Mouse (Mus musculus) heart, postnatal 4 days (tissue): ENCODE results near the gene Zfp771. TPM values are rescaled to one million over a fixed set of nuclear protein-coding genes. Genes with fewer than 3 reads are reported as not detected.

Experiments used
- DNase-seq: peaks from one replicate; pipeline ENCODE4 v3.0.0; 2021
- total RNA-seq, 2 experiments: library from RNA; stranded (reverse); gene quantifications; 2 replicates each; pipeline ENCODE4 v1.2.3; 2021

Zfp771 gene
- total RNA-seq, 2 experiments from 2014 or later, result 11.6 to 14.2 TPM

- peak; percentile 96 for DNase-seq
Measured at GRCm38 (mm10) chr7:127253821-127254769, 10.0 kb downstream of the Zfp771 start.

- DNase-seq, result no peak
Measured at GRCm38 (mm10) chr7:127255008-127255407, 10.9 kb downstream of the Zfp771 start.

DNA sequence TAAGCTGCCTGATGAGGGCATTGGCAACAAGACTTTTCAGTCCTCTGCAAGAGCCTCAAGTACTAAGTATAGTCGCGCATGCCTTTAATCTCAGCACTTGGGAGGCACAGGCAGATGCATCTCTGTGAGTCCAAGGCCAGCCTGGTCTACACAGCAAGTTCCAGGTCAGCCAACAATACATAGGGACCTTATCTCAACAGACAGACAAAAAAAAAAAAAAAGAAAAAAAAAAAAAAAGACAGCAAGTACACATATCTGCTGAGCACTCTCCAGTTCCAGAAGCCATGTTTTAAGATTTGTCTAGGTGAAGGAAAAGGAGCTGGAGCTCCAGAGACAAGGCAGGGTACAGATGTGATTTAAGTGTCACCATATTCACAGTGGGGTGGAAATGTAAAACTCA lies 11.9 kb downstream of the Zfp771 start:
- DNase-seq, result no peak

DNA sequence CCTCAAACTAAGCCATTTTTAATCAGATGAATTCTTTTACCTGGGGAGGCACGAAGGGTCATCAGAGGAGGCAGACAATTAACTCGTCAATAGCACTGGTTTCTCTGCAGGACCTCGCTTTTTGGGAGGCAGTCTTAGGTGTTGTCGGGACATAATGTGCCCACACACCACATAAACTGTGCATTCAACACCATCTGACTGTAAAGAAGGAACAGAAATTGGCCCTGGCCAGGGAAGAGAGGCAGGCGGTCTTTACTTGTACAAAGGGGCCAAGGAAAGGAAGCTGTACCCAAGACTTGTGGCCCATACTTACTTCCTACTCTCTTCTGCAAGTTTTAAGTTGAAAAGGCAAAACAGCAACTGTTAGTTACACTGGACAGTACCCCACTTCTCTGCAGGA lies 12.4 kb downstream of the Zfp771 start:
- DNase-seq, result no peak

DNA sequence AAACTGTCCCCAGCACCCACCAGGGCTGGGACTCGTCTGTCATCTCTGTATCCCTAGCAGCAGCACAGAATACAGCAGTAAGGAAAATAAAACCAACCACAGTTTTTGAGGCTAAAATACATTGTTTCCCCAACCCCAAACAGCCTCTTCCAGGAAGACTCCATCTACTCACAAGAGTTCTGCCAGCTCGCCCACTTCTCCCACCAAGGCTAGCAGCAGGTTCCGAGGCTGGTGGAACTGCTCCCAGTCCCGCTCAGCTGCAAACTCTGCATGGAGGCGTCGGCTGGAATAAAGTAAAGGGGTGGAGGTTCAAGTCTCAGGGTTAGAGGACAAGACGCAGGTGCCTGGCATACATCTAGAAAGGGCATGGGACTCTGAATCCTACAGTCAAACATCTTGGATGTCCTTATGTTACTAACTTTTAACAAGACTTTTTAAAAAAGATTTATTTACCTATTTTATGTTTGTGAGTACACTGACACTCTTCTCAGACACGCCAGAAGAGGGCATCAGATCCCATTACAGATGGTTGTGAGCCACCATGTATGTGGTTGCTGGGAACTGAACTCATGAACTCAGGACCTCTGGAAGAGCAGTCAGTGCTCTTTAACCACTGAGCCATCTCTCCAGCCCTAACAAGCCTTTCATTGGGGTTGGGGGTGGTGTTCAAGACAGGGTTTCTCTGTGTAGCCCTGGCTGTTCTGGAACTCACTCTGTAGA lies 15.3 kb downstream of the Zfp771 start:
- DNase-seq, result no peak

- DNase-seq, result peak; percentile 97
Measured at GRCm38 (mm10) chr7:127260309-127261111, 16.4 kb downstream of the Zfp771 start, which contains the start of gene Dctpp1. TSS of gene Dctpp1 (minus strand) at chr7:127260709.

- no peak for DNase-seq
Measured at GRCm38 (mm10) chr7:127262218-127262961, 18.3 kb downstream of the Zfp771 start.

DNA sequence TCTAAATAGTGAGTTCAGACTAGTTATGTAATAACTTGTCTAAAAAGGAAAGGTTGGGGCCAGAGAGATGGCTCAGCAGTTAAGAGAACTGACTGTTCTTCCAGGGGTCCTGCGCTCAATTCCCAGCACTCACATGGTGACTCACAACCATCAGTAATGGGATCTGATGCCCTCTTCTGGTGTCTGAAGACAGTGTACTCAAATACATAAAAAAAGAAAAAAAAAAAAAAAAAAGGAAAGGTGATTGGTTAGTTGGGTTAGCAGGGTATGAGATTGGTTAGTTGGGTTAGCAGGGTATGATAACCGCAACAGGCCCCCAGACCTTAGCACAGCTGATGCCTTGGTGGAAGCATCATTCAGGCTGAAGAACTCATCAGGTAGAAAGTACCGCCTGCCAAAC lies 19.5 kb downstream of the Zfp771 start:
- no peak for DNase-seq

DNA sequence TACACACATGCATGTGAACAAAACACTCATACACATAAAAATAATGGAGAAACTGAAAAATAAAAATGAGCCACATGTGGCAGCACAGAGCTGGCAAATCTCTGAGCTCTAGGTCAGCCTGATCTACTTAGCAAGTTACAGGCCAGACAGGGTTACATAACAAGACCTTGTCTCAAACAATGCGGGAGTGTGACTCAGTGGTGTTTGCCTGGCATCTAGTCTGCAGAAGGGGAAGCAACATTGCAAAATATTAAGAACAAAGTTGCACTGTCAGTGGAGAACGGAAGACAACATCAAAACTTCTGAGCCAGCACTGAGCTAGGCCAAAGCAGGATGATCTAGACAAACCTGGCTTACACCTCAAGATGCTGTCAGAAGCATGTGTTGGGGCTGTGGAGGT lies 26.2 kb downstream of the Zfp771 start:
- DNase-seq, result no peak

- DNase-seq, result no peak
Measured at GRCm38 (mm10) chr7:127270666-127271065, 26.6 kb downstream of the Zfp771 start.

DNA sequence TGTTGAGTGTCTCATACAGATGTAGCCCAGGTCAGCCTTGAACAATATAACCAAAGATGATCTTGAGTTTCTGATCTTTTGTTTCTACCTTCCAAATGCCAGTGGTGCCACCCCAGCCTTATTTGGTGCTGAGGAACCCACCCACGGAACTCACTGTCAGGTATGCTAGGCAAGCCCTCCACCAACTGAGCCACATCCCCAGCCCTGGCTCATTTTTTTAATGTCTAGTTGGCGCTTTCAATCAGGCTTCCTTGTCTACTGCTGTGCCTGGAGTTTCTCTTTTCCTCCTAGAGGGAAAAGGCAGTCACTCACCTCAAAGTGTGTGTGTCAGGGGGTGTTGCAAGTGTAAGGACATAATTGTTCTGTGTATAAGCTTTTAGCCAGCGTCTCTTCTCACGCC lies 27.0 kb downstream of the Zfp771 start:
- no peak for DNase-seq

DNA sequence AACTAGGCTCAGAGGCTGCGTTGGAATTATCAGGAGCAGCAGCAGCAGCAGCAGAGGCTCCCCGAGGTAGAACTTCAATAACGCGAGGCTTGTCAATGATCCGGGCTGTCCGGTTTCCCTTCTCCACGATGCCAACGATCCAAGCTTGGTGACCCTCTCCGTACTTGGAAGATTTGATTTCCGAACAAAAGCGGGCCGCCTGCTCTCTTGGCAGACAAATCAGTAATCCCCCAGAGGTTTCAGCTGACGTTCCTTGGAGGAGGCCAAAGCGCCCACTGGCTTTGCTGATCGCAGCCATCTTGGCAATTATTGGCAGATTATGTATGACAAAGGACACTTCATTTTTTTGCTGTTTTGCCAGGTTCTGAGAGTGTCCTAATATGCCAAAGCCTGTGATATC lies 28.5 kb downstream of the Zfp771 start:
- no peak for DNase-seq

- peak; percentile 63 for DNase-seq
Measured at GRCm38 (mm10) chr7:127273118-127273923, 29.2 kb downstream of the Zfp771 start.

DNA sequence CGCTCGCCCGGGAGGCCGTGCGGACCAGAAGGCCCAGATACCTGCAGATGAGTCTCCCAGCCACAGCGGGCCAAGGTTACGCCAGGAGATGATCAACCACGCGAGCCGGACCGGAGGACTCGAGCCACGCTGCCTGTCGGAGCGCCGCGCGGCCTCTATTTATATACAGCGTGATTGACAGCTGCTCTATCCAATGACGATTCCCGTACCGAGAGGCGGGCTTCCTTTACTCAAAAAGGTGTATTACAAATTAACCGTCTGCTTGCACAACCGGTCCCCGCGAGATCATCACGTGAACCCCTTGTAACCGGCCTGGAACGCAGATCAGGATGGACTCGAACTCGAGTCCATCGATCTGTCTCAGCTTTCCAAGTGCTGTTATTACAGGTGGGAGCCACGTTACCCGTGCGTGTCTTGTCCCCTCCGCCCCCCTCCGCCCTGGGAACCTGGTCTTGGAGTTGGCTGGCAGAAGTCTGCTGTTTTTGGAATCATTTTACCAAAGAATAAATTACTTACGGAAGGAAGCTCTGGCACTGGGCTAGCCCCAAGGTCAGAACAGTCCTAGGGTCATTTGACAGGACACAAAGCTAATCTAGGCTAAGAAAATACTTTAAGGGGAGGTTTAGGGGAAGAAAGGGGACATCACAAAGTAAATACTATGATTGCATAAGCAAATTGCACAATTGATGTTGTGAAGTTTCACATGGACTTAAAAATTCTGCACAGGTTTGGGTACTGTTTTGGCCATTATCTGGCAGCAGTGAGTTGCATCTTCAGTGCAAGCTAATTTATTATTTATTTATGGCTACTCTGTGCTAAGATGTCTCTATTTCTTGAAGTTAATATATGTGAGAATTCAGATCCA lies 30.1 kb downstream of the Zfp771 start, which contains the start of gene Sephs2:
TSS of gene Sephs2 (minus strand) at position 131 of the 865 bp plus-strand sequence.
- DNase-seq, result peak; percentile 97

DNA sequence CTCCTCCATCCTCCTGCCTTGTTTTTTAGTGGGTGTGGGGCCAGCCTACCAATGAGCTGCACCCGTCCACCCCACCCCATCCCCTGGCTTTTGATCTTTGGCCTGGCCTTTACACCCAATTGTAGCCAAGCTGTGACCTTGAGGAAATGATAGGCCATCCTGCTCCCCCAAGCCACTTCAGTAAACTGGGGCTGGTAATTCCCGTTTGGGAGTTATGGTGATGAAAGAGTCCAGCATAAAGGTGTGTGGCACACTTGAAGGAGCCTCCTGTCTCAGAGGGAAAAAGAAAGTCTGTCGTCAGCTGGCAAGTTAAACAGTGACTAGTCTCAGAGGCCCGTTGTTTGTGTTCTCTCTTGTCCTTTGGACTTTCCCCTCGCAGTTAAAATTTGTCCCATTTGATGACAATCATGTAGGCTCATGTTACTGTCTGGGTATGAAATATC lies 32.5 kb downstream of the Zfp771 start:
- DNase-seq, result no peak

DNA sequence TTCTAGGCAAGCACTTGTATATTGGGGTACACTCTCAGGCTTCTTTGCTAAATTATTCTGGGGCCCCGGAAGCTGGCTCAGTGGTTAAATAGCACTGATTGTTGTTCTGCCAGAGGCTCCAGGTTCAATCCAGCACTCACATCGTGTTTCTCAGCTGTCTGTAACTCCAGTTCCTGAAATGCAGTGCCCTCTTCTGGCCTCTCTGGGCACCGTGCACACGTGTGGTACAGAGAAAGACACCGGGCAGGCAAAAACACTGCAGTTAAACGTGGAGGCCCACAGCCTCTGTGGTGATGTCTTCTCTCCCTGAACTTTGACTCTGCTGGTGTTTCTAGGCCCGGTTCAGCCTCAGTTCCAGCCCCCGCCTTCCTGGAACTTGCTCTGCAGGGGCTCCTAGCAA lies 34.2 kb downstream of the Zfp771 start:
- DNase-seq, result peak; percentile 34

DNA sequence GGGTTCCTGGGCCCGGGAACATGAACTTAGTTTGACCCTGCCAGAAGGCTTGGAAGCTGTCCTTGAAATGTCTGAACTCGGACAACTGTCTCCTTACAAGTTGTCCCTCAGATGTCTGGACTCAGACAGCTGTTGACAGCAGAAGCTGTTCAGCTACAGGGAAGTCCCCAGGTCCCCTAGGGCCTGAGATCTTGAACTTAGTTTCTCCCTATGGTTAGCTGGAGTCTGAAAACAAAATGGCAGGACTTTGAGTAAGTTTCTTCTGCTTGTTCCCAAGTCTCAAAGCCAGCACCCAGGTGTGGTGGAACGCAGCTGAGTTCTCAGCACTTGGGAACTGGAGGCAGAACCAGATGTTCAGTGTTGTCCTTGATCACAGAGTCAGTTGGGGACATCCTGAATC lies 36.0 kb downstream of the Zfp771 start:
- peak; percentile 37 for DNase-seq

- DNase-seq, result no peak
Measured at GRCm38 (mm10) chr7:127281114-127281513, 37.0 kb downstream of the Zfp771 start.

GRCm38 (mm10) chr7:127282190-127282589 lies 38.1 kb downstream of the Zfp771 start:
- no peak for DNase-seq

DNA sequence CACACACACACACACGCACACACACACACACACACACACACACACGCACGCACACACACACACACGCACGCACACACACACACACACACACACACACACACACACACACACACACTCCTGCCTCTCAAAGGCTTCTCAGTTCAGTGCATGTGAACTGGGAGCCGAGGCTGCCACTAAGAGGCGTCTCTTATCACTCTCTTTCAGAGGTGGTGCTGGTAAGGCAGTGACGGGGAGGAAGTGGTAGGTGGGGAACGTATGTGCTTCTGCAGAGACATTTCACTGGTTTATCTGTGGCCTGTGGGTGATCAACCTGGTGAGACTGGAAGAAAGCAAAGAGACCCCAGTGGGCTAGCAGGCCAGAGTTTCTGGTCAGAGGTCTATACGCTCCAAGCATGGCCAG lies 41.1 kb downstream of the Zfp771 start:
- no peak for DNase-seq
